ENCODE assay signal across 21 mouse cellular contexts in genomic region chr7:132223452-132224141, GRCm38 (mm10).
DNase-seq lines count a peak whose midpoint lies in the region; ATAC-seq and TF ChIP-seq lines count a peak whose summit lies in the region.
"Had no signal": no experiment of that assay in that cellular context is flagged by ENCODE, and none has a peak within 500 bp of the region (broad histone marks: within the 10 kb centered on the region; RNA-seq: fewer than 3 reads in every experiment).

No protein-coding gene starts in this region.

- no peak for TF ChIP-seq POLR2A in MEL (IDR thresholded peaks at IDR 0.05; ENCODE audit: control insufficient read depth in 1 of 2, insufficient read depth in 1 of 2, low read depth in 1 of 2, low read length in 2 of 2, poor library complexity in 1 of 2)

- no peak overlapping the region for H3K4me2 ChIP-seq in hindbrain, embryonic 14.5 days (replicated peaks)
- H3K4me2 ChIP-seq in hindbrain, embryonic 11.5 days (replicated peaks; ENCODE audit: low read depth, low read length), result no peak overlapping the region
- H3K4me2 ChIP-seq in lung, embryonic 16.5 days (ENCODE audit: low read depth, low read length), result no peak overlapping the region
- H3K4me2 ChIP-seq: liver, embryonic 15.5 days had no signal

- H3K9me3 ChIP-seq in hindbrain, embryonic 14.5 days (ENCODE audit: control insufficient read depth, low read length), result no peaks in the 10 kb centered on the region
- H3K9me3 ChIP-seq in hindbrain, embryonic 11.5 days (ENCODE audit: control insufficient read depth, low read length), result no peaks in the 10 kb centered on the region
- H3K9me3 ChIP-seq in lung, embryonic 16.5 days (ENCODE audit: control insufficient read depth, low read length), result no peaks in the 10 kb centered on the region
- H3K9me3 ChIP-seq in MEL (replicated peaks; ENCODE audit: insufficient read depth, low read length), result no peaks in the 10 kb centered on the region
- H3K9me3 ChIP-seq: liver, embryonic 15.5 days; megakaryocyte, embryonic 14.5 days had no signal

- no peak for TF ChIP-seq CTCF in MEL (IDR thresholded peaks at IDR 0.05 in 2 of 3, conservative IDR thresholded peaks at IDR 0.05 in 1 of 3; ENCODE audit: control insufficient read depth in 1 of 3, insufficient read depth in 1 of 3, low read depth in 2 of 3, low read length in 3 of 3, poor library complexity in 1 of 3, severe bottlenecking in 1 of 3)

- no peak for ATAC-seq in hindbrain, embryonic 14.5 days (ENCODE audit: low FRiP score)
- no peak for ATAC-seq in hindbrain, embryonic 11.5 days (ENCODE audit: low FRiP score)
- ATAC-seq in lung, embryonic 16.5 days (ENCODE audit: low read depth), result no peak
- ATAC-seq: activated CD4-positive, CD25-positive, alpha-beta regulatory T cell, adult 4 months; intestine, postnatal 0 days had no signal

- no peak for TF ChIP-seq RAD21 in MEL (IDR thresholded peaks at IDR 0.05; ENCODE audit: low read depth, low read length)

- H3K4me3 ChIP-seq in hindbrain, embryonic 14.5 days (replicated peaks; ENCODE audit: low read length), result no peak overlapping the region
- H3K4me3 ChIP-seq in hindbrain, embryonic 11.5 days (ENCODE audit: low read depth, low read length), result no peak overlapping the region
- no peak overlapping the region for H3K4me3 ChIP-seq in lung, embryonic 16.5 days (ENCODE audit: low read length)
- H3K4me3 ChIP-seq in MEL (ENCODE audit: control insufficient read depth in 1 of 2, insufficient read depth in 1 of 2, low read depth in 2 of 2, low read length in 2 of 2), result no peak overlapping the region
- H3K4me3 ChIP-seq: liver, embryonic 15.5 days; megakaryocyte, embryonic 14.5 days had no signal

- H3K27me3 ChIP-seq in hindbrain, embryonic 14.5 days (ENCODE audit: control insufficient read depth, insufficient read depth, low read length), result no peaks in the 10 kb centered on the region
- H3K27me3 ChIP-seq in hindbrain, embryonic 11.5 days (ENCODE audit: control insufficient read depth, insufficient read depth, low read length), result no peaks in the 10 kb centered on the region
- H3K27me3 ChIP-seq in lung, embryonic 16.5 days (ENCODE audit: control insufficient read depth, insufficient read depth, low read depth, low read length), result no peaks in the 10 kb centered on the region
- H3K27me3 ChIP-seq in MEL (ENCODE audit: control insufficient read depth in 1 of 2, insufficient read depth in 2 of 2, low read length in 2 of 2), result no peaks in the 10 kb centered on the region
- H3K27me3 ChIP-seq: liver, embryonic 15.5 days had no signal

- DNase-seq in hindbrain, embryonic 14.5 days (ENCODE audit: low spot score), result peak; percentile 49
- no peak for DNase-seq in hindbrain, embryonic 11.5 days (ENCODE audit: low spot score)
- no peak for DNase-seq in lung, postnatal 10 days
- DNase-seq in MEL (ENCODE audit: low read depth, low spot score), result peak; percentile 26
- DNase-seq in adipocyte (ENCODE audit: low spot score), result peak; percentile 42
- DNase-seq in heart, adult 18-20 months, result no peak
- no peak for DNase-seq in left cerebral cortex, adult 8-10 months (ENCODE audit: low spot score in 2 of 2)
- DNase-seq: adrenal gland, postnatal 14 days; B cell, adult 2 months; cerebellum, adult 9-10 months; gastrocnemius, postnatal 36 days; kidney, postnatal 4 days; liver; lung, postnatal 14 days; right cerebral cortex, postnatal 14 days had no signal

- no peaks in the 10 kb centered on the region for H3K36me3 ChIP-seq in hindbrain, embryonic 14.5 days (replicated peaks; ENCODE audit: control insufficient read depth, insufficient read depth)
- no peaks in the 10 kb centered on the region for H3K36me3 ChIP-seq in hindbrain, embryonic 11.5 days (ENCODE audit: control insufficient read depth, insufficient read depth, low read length)
- H3K36me3 ChIP-seq in lung, embryonic 16.5 days (ENCODE audit: control insufficient read depth, insufficient read depth, low read length), result no peaks in the 10 kb centered on the region
- peaks cover 0 to 3% of the 10 kb centered on the region in 2 experiments; a peak in 1 of 4 replicates for H3K36me3 ChIP-seq in MEL (ENCODE audit: control insufficient read depth in 1 of 2, insufficient read depth in 2 of 2, low read length in 2 of 2)
- H3K36me3 ChIP-seq: G1E; liver, embryonic 15.5 days had no signal

- TF ChIP-seq EP300 in MEL (IDR thresholded peaks at IDR 0.05; ENCODE audit: low read depth in 1 of 2, low read length in 2 of 2), result no peak

- WGBS in hindbrain, embryonic 14.5 days, result 45% methylated on average over 10 of the region's 10 CpGs
- 66% methylated on average over 10 of the region's 10 CpGs for WGBS in hindbrain, embryonic 11.5 days
- 31% methylated on average over 10 of the region's 10 CpGs for WGBS in lung, embryonic 16.5 days

- no peak overlapping the region for H3K27ac ChIP-seq in hindbrain, embryonic 14.5 days
- H3K27ac ChIP-seq in hindbrain, embryonic 11.5 days (ENCODE audit: low read depth, low read length), result no peak overlapping the region
- peak overlapping the region; percentile 26; the same call in 1 of the 2 replicates for H3K27ac ChIP-seq in lung, embryonic 16.5 days (ENCODE audit: low read length)
- no peak overlapping the region for H3K27ac ChIP-seq in MEL (ENCODE audit: control insufficient read depth, low read depth, low read length)
- H3K27ac ChIP-seq: liver, embryonic 15.5 days had no signal

- peak overlapping the region; percentile 3; the same call in 1 of the 2 replicates for H3K9ac ChIP-seq in hindbrain, embryonic 14.5 days
- no peak overlapping the region for H3K9ac ChIP-seq in hindbrain, embryonic 11.5 days (ENCODE audit: low read depth, low read length)
- no peak overlapping the region for H3K9ac ChIP-seq in lung, embryonic 16.5 days (ENCODE audit: low read length)
- H3K9ac ChIP-seq in MEL (ENCODE audit: control insufficient read depth, low read depth, low read length, poor library complexity, severe bottlenecking), result no peak overlapping the region
- H3K9ac ChIP-seq: liver, embryonic 15.5 days had no signal

- H3K79me2 ChIP-seq in MEL (ENCODE audit: control insufficient read depth, insufficient read depth, low read length, poor library complexity), result no peaks in the 10 kb centered on the region

- no peaks in the 10 kb centered on the region; the same call in 1 of the 2 replicates for H3K4me1 ChIP-seq in hindbrain, embryonic 14.5 days (replicated peaks; ENCODE audit: control insufficient read depth, insufficient read depth, low read length)
- H3K4me1 ChIP-seq in hindbrain, embryonic 11.5 days (replicated peaks; ENCODE audit: control insufficient read depth, insufficient read depth, low read length), result no peaks in the 10 kb centered on the region
- H3K4me1 ChIP-seq in lung, embryonic 16.5 days (replicated peaks; ENCODE audit: control insufficient read depth, insufficient read depth, low read length), result peaks cover 8% of the 10 kb centered on the region; the same call in 1 of the 2 replicates
- peaks cover 0 to 8% of the 10 kb centered on the region in 2 experiments; a peak in 1 of 4 replicates for H3K4me1 ChIP-seq in MEL (ENCODE audit: control insufficient read depth in 1 of 2, insufficient read depth in 2 of 2, low read length in 2 of 2)
- H3K4me1 ChIP-seq: liver, embryonic 15.5 days; megakaryocyte, embryonic 14.5 days had no signal

TF ChIP-seq in MEL, 35 proteins besides CTCF, POLR2A, EP300 and RAD21:
- TF ChIP-seq BHLHE40 (IDR thresholded peaks at IDR 0.05; ENCODE audit: borderline replicate concordance, low read depth, low read length) (no peak), CHD2 (IDR thresholded peaks at IDR 0.05; ENCODE audit: low read length) (no peak), TCF12 (IDR thresholded peaks at IDR 0.05; ENCODE audit: low read depth, low read length) (no peak), E2F4 (IDR thresholded peaks at IDR 0.05; ENCODE audit: borderline replicate concordance, low read depth, low read length) (no peak), RCOR1 (IDR thresholded peaks at IDR 0.05; ENCODE audit: low read depth, low read length) (no peak), MYB (IDR thresholded peaks at IDR 0.05; ENCODE audit: low read depth, low read length) (no peak), TAL1 (IDR thresholded peaks at IDR 0.05; ENCODE audit: low read length) (no peak), ETS1 (IDR thresholded peaks at IDR 0.05; ENCODE audit: low read depth, low read length) (no peak), TBP (IDR thresholded peaks at IDR 0.05; ENCODE audit: low read depth, low read length) (no peak), MYC (IDR thresholded peaks at IDR 0.05; ENCODE audit: low read depth, low read length) (no peak), POLR2AphosphoS5 (IDR thresholded peaks at IDR 0.05; ENCODE audit: borderline replicate concordance, low read depth, low read length) (no peak)

Comparison
In these comparisons a context has a peak if more than half of its experiments do, and no peak if none do; other contexts are left out.
1. DNase-seq: peak in hindbrain, embryonic 14.5 days (single experiment), MEL (single experiment) and adipocyte (single experiment); none in hindbrain, embryonic 11.5 days (single experiment), lung, postnatal 10 days (single experiment), heart, adult 18-20 months (0 of 2) and left cerebral cortex, adult 8-10 months (0 of 2).